Mouse (Mus musculus) adrenal gland, postnatal 0 days (tissue): ENCODE results near the gene Ube2o. TPM values are rescaled to one million over a fixed set of nuclear protein-coding genes. Genes with fewer than 3 reads are reported as not detected.

Experiments
- polyA plus RNA-seq: library from polyadenylated mRNA; unstranded; fragments of >200 nt; fragmentation: Nextera tagmentation; extraction: Ambion mirVana; gene quantifications from 2 replicates; pipeline ENCODE4 v1.2.1, GENCODE M21; 2015

The Ube2o gene
- polyA plus RNA-seq, result 8.4 and 10.3 TPM in 2 replicates

GRCm38 (mm10) chr11:116581376-116581814 is at the start of gene Ube2o:
Gene Ube2o (minus strand): TSS chr11:116581447.

DNA sequence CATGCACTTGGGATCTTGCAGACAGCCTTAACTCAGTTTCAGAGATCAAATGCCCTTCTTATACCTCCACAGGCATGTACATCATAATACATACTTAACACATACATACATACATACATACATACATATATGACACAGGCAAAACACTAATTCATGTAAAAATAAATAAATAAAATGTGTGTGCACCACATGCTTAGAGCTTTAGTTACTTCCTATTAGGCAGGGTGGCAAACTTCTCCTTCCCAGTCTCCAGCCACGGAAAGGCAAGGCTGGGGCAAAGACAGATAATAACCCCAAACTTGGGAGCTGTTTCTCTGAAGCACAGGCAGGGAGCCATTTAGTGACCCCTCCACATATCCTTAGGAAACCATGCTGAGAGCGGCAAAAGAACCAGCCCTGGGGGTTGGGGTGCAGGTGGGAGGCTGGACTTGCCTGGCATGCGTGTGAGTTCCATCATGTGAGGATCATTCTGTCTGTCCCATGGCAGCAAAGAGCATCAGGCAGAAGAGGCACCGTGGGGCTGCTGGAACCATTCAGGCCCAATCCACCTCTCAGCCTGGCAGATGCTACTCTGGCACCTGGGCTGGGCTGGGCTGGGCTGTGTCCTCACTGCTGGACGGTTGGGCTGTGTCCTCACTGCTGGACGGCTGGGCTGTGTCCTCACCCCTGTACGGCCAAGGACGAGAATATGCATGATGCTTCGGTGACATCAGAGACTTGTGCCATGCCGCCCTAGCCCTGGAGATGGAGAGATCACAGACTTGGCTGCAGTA is 45.2 kb upstream of the Ube2o start, which contains the start of gene Rhbdf2:
TSS of gene Rhbdf2 (minus strand) at position 721 of the 773 bp plus-strand sequence.

DNA sequence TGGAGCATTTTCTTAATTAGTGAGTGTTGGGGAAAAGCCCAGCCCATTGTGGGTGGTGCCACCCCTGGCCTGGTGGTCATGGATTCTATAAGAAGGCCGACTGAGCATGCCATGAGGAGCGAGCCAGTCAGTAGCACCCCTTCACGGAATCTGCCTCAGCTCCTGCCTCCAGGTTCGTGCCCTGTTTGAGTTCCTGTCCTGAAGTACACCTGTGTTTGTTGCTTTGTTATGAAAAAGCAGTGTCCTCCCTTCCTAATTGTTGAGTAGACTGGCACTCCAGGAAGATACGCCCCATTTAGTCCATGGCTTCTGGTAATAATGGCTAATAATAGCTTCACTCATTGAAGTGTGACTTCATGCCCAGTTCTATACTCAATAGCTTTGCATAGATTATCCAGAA is 5.1 kb upstream of the Ube2o start, which contains the start of gene Aanat:
TSS of gene Aanat (plus strand) at position 123 of the 400 bp plus-strand sequence.

GRCm38 (mm10) chr11:116530187-116531147 is 50.8 kb downstream of the Ube2o start, which contains the start of gene Sphk1:
Gene Sphk1 (plus strand): TSS chr11:116530925.

GRCm38 (mm10) chr11:116493795-116494252 is 87.4 kb downstream of the Ube2o start, which contains the start of gene Prpsap1:
Gene Prpsap1 (minus strand): TSS chr11:116494202.

Other genes with a start within 250 kb of the Ube2o start
- gene Foxj1, start 246.0 kb downstream of the Ube2o start, polyA plus RNA-seq, result 0.30 and 0.39 TPM in 2 replicates
- gene Rnf157, start 168.4 kb downstream of the Ube2o start, polyA plus RNA-seq, result 5.3 and 12.0 TPM in 2 replicates
- 52.7 and 56.4 TPM in 2 replicates for gene Ubald2, start 147.4 kb downstream of the Ube2o start, polyA plus RNA-seq
- gene Qrich2, start 115.2 kb downstream of the Ube2o start, polyA plus RNA-seq, result 0.10 and 0.11 TPM in 2 replicates
- 67.1 and 83.3 TPM in 2 replicates for gene Prpsap1, start 87.2 kb downstream of the Ube2o start, polyA plus RNA-seq
- 7.1 and 8.3 TPM in 2 replicates for gene Sphk1, start 50.5 kb downstream of the Ube2o start, polyA plus RNA-seq
- not detected in 2 replicates for gene Aanat, start 5.0 kb upstream of the Ube2o start, polyA plus RNA-seq
- 5.1 and 8.4 TPM in 2 replicates for gene Rhbdf2, start 45.6 kb upstream of the Ube2o start, polyA plus RNA-seq
- gene Prcd, start 72.1 kb upstream of the Ube2o start, polyA plus RNA-seq, result 12.4 and 16.2 TPM in 2 replicates
- 28.6 and 33.4 TPM in 2 replicates for gene Cygb, start 72.9 kb upstream of the Ube2o start, polyA plus RNA-seq
- not detected in 2 replicates for gene St6galnac1, start 194.1 kb upstream of the Ube2o start, polyA plus RNA-seq
- 52.1 and 64.3 TPM in 2 replicates for gene Mxra7, start 246.6 kb upstream of the Ube2o start, polyA plus RNA-seq